Mouse (Mus musculus) heart, embryonic 16.5 days (tissue): ENCODE results near the gene Cd2ap. TPM values are rescaled to one million over a fixed set of nuclear protein-coding genes. Genes with fewer than 3 reads are reported as not detected.

Source experiments
- ATAC-seq: fragments of 200-750 bp; cut with Nextera tagmentation; replicated peaks from 2 replicates; pipeline ENCODE4 v1.8.0; 2017; ENCODE audit warnings: moderate number of reproducible peaks; ENCODE audit not compliant: insufficient read depth, low FRiP score; ENCODE audit errors: extremely low read depth
- H3K27ac ChIP-seq: fragments of 300-500 bp; sonication (generic); 2 replicates; pipeline ENCODE4 v1.5.1; 2014; ENCODE audit warnings: mild to moderate bottlenecking, low read length, control low read depth, moderate library complexity
- H3K27me3 ChIP-seq: fragments of 300-500 bp; sonication (generic); 2 replicates; pipeline ENCODE4 v1.6.1; 2014; ENCODE audit warnings: low read length, mixed read lengths; ENCODE audit not compliant: control insufficient read depth, insufficient read depth
- H3K36me3 ChIP-seq: fragments of 300-500 bp; sonication (generic); 2 replicates; pipeline ENCODE4 v1.6.1; 2014; ENCODE audit not compliant: control insufficient read depth, insufficient read depth
- H3K4me1 ChIP-seq: fragments of 300-500 bp; sonication (generic); 2 replicates; pipeline ENCODE4 v1.6.1; 2014; ENCODE audit warnings: low read length, mixed read lengths; ENCODE audit not compliant: control insufficient read depth, insufficient read depth
- H3K4me2 ChIP-seq: fragments of 300-500 bp; sonication (generic); 2 replicates; pipeline ENCODE4 v1.6.1; 2014; ENCODE audit warnings: low read depth, mild to moderate bottlenecking, control low read depth, low read length
- H3K4me3 ChIP-seq: fragments of 300-500 bp; sonication (generic); 2 replicates; pipeline ENCODE4 v1.5.1; 2014; ENCODE audit warnings: mild to moderate bottlenecking, control low read depth, low read length
- H3K9ac ChIP-seq: fragments of 300-500 bp; sonication (generic); 2 replicates; pipeline ENCODE4 v1.6.1; 2014; ENCODE audit warnings: low read length, control low read depth
- H3K9me3 ChIP-seq: fragments of 300-500 bp; sonication (generic); replicated peaks from 2 replicates; pipeline ENCODE4 v1.6.1; 2016; ENCODE audit warnings: low read length; ENCODE audit not compliant: control insufficient read depth
- WGBS: fragments of 180-500 bp; shearing (Covaris S2); extraction: QIAGEN DNeasy Blood & Tissue Kit; methylation state at CpG from one replicate; pipeline ENCODE4 v1.1.7; 2014; 5-methylcytosine and 5-hydroxymethylcytosine counted together
- polyA plus RNA-seq: library from polyadenylated mRNA; unstranded; fragments of >200 nt; fragmentation: Nextera tagmentation; extraction: Ambion mirVana; gene quantifications from 2 replicates; pipeline ENCODE4 v1.2.1, GENCODE M21; 2015

Gene Cd2ap
- polyA plus RNA-seq, 1 experiment from 2014 or later, result 13.7 TPM

GRCm38 (mm10) chr17:42745657-42746420 lies 130.6 kb downstream of the Cd2ap start:
- Histone ChIP-seq H3K4me1 (peaks cover 6% of the 10 kb centered on the region), H3K36me3 (no peaks in the 10 kb centered on the region), H3K4me2 (no peak overlapping the region), H3K9ac (no peak overlapping the region), H3K4me3 (no peak overlapping the region), H3K27me3 (no peaks in the 10 kb centered on the region), H3K27ac (no peak overlapping the region), H3K9me3 (no peaks in the 10 kb centered on the region)
- no peak for ATAC-seq
- 69% methylated on average over 6 of the region's 6 CpGs for WGBS

Other genes with a start within 250 kb of the Cd2ap start
- not detected in 2 replicates for gene Adgrf4, start 184.4 kb downstream of the Cd2ap start, polyA plus RNA-seq
- gene Adgrf2, start 134.5 kb downstream of the Cd2ap start, polyA plus RNA-seq, result 0.07 TPM in 1 of 2 replicates, not detected in the other
- 11.4 and 12.5 TPM in 2 replicates for gene Tnfrsf21, start 139.9 kb upstream of the Cd2ap start, polyA plus RNA-seq